9 mouse cellular contexts compared by ENCODE assay signal in genomic region chr1:192722147-192722546, GRCm38 (mm10). TPM values are rescaled to one million over a fixed set of nuclear protein-coding genes. Genes with fewer than 3 reads are reported as not detected.
DNase-seq lines count a peak whose midpoint lies in the region; ATAC-seq lines count a peak whose summit lies in the region.
"Had no signal": no experiment of that assay in that cellular context is flagged by ENCODE, and none has a peak within 500 bp of the region (broad histone marks: within the 10 kb centered on the region; RNA-seq: fewer than 3 reads in every experiment).

No protein-coding gene starts in this region.

- WGBS in midbrain, embryonic 11.5 days: 42% methylated on average over 5 of the region's 5 CpGs
- 32% methylated on average over 5 of the region's 5 CpGs for WGBS in midbrain, embryonic 16.5 days

- ATAC-seq in midbrain, embryonic 11.5 days (ENCODE audit: low FRiP score): 0 out of 2 replicates have a peak, but pooled peaks have one; percentile 52
- no peak for ATAC-seq in midbrain, embryonic 16.5 days

- no peaks in the 10 kb centered on the region; the same call in 1 of the 2 replicates for H3K27me3 ChIP-seq in midbrain, embryonic 11.5 days (ENCODE audit: control insufficient read depth, insufficient read depth, low read length)
- H3K27me3 ChIP-seq in midbrain, embryonic 16.5 days (ENCODE audit: control insufficient read depth, insufficient read depth, low read depth, low read length): no peaks in the 10 kb centered on the region
- H3K27me3 ChIP-seq: midbrain, embryonic 12.5 days had no signal

- no peak overlapping the region for H3K4me2 ChIP-seq in midbrain, embryonic 11.5 days
- H3K4me2 ChIP-seq in midbrain, embryonic 16.5 days (ENCODE audit: low read length): no peak overlapping the region
- H3K4me2 ChIP-seq: midbrain, embryonic 12.5 days had no signal

- peak; percentile 95 for DNase-seq in midbrain, embryonic 11.5 days (ENCODE audit: low spot score, missing footprints)
- peak; percentile 67 to 71 for DNase-seq in adrenal gland, adult 18-20 months (ENCODE audit: low spot score in 2 of 2)
- peak; percentile 80 for DNase-seq in embryo, embryonic 10 days (ENCODE audit: low spot score)
- DNase-seq in heart, postnatal 4 days: peak; percentile 77
- DNase-seq in left cerebral cortex, postnatal 36 days (ENCODE audit: low spot score in 2 of 2): peak; percentile 31 to 65
- peak; percentile 43 for DNase-seq in retina, adult 2 months (ENCODE audit: low read depth, low spot score)
- DNase-seq in spleen, adult 12 weeks (ENCODE audit: low spot score): no peak

- intact Hi-C loops in left cerebral cortex, postnatal 36 days (cut with DNase I): no loop called here

- no peaks in the 10 kb centered on the region for H3K4me1 ChIP-seq in midbrain, embryonic 11.5 days (ENCODE audit: control insufficient read depth, insufficient read depth, low read length)
- H3K4me1 ChIP-seq in midbrain, embryonic 16.5 days (ENCODE audit: control insufficient read depth, insufficient read depth, low read length): no peaks in the 10 kb centered on the region
- H3K4me1 ChIP-seq: midbrain, embryonic 12.5 days had no signal

- no peaks in the 10 kb centered on the region for H3K36me3 ChIP-seq in midbrain, embryonic 11.5 days (ENCODE audit: control insufficient read depth, insufficient read depth, low read length)
- H3K36me3 ChIP-seq in midbrain, embryonic 16.5 days (ENCODE audit: control insufficient read depth, insufficient read depth, low read length): no peaks in the 10 kb centered on the region
- H3K36me3 ChIP-seq: midbrain, embryonic 12.5 days had no signal

- H3K4me3 ChIP-seq in midbrain, embryonic 11.5 days (ENCODE audit: low read depth, low read length): no peak overlapping the region
- no peak overlapping the region for H3K4me3 ChIP-seq in midbrain, embryonic 16.5 days (ENCODE audit: low read depth, low read length)
- H3K4me3 ChIP-seq: midbrain, embryonic 12.5 days had no signal

- no peaks in the 10 kb centered on the region for H3K9me3 ChIP-seq in midbrain, embryonic 11.5 days (ENCODE audit: control insufficient read depth, low read length)
- H3K9me3 ChIP-seq in midbrain, embryonic 16.5 days (replicated peaks; ENCODE audit: control insufficient read depth, low read length, poor library complexity, severe bottlenecking): no peaks in the 10 kb centered on the region
- H3K9me3 ChIP-seq: midbrain, embryonic 12.5 days had no signal

- no peak overlapping the region for H3K27ac ChIP-seq in midbrain, embryonic 11.5 days (ENCODE audit: low read depth, low read length)
- H3K27ac ChIP-seq in midbrain, embryonic 16.5 days (ENCODE audit: low read length): no peak overlapping the region
- H3K27ac ChIP-seq: midbrain, embryonic 12.5 days had no signal

- no peak overlapping the region for H3K9ac ChIP-seq in midbrain, embryonic 11.5 days (ENCODE audit: low read length)
- H3K9ac ChIP-seq in midbrain, embryonic 16.5 days (ENCODE audit: low read depth, low read length): no peak overlapping the region
- H3K9ac ChIP-seq: midbrain, embryonic 12.5 days had no signal

RNA-seq across cellular contexts. Expression of gene Hhat, which starts 48.9 kb away (rescaled TPM):
- polyA plus RNA-seq in midbrain, embryonic 11.5 days (2014; fragmentation: Nextera tagmentation; extraction: Ambion mirVana): 7.4 and 11.0 TPM in 2 replicates
- polyA plus RNA-seq in midbrain, embryonic 16.5 days (2015; fragmentation: Nextera tagmentation; extraction: Ambion mirVana): 3.3 and 3.4 TPM in 2 replicates
- total RNA-seq in adrenal gland, adult 18-20 months (2021): 1 to 10 TPM; 2.7 to 4.8 TPM
- 1 to 10 TPM; 3.8 to 5.6 TPM for total RNA-seq in heart, postnatal 4 days (2021)
- 1 to 10 TPM; 1.2 to 2.3 TPM for total RNA-seq in left cerebral cortex, postnatal 36 days (2021)
